Mouse (Mus musculus): ENCODE measurements around the gene Lama2. TPM values are rescaled to one million over a fixed set of nuclear protein-coding genes. Genes with fewer than 3 reads are reported as not detected.

Gene Lama2
- polyA plus RNA-seq, 1 experiment from 2014 or later = 0.81 TPM

GRCm38 (mm10) chr10:27041812-27042211 lies 577.7 kb downstream of the Lama2 start:
- 26% methylated on average over 1 of the region's 1 CpGs for WGBS (ENCODE audit: insufficient replicate concordance)
- H3K4me2 ChIP-seq (ENCODE audit: low read depth, low read length) = no peak overlapping the region
- no peaks in the 10 kb centered on the region for H3K4me1 ChIP-seq (ENCODE audit: control insufficient read depth, low read depth, low read length)
- H3K4me3 ChIP-seq (ENCODE audit: low read depth, low read length) = no peak overlapping the region
- no peaks in the 10 kb centered on the region for H3K36me3 ChIP-seq (ENCODE audit: control insufficient read depth, insufficient read depth)
- ATAC-seq (ENCODE audit: low read depth) = no peak
- no peaks in the 10 kb centered on the region for H3K27me3 ChIP-seq (ENCODE audit: control insufficient read depth, insufficient read depth, low read depth, low read length)
- H3K9me3 ChIP-seq (replicated peaks; ENCODE audit: control insufficient read depth, low read length) = no peaks in the 10 kb centered on the region
- H3K9ac ChIP-seq (ENCODE audit: low read depth, low read length) = no peak overlapping the region
- no peak overlapping the region for H3K27ac ChIP-seq (ENCODE audit: low read length)

GRCm38 (mm10) chr10:27022707-27023106 lies 596.9 kb downstream of the Lama2 start:
- Histone ChIP-seq H3K4me3 (ENCODE audit: low read depth, low read length) (no peak overlapping the region), H3K4me2 (ENCODE audit: low read depth, low read length) (no peak overlapping the region), H3K9ac (ENCODE audit: low read depth, low read length) (no peak overlapping the region), H3K4me1 (ENCODE audit: control insufficient read depth, low read depth, low read length) (no peaks in the 10 kb centered on the region), H3K27me3 (ENCODE audit: control insufficient read depth, insufficient read depth, low read depth, low read length) (no peaks in the 10 kb centered on the region), H3K9me3 (replicated peaks; ENCODE audit: control insufficient read depth, low read length) (no peaks in the 10 kb centered on the region), H3K36me3 (ENCODE audit: control insufficient read depth, insufficient read depth) (no peaks in the 10 kb centered on the region), H3K27ac (ENCODE audit: low read length) (no peak overlapping the region)
- no peak for ATAC-seq (ENCODE audit: low read depth)
- 43% methylated on average over 1 of the region's 1 CpGs for WGBS (ENCODE audit: insufficient replicate concordance)

- Histone ChIP-seq H3K27ac (ENCODE audit: low read length) (no peak overlapping the region), H3K36me3 (ENCODE audit: control insufficient read depth, insufficient read depth) (no peaks in the 10 kb centered on the region), H3K4me2 (ENCODE audit: low read depth, low read length) (no peak overlapping the region), H3K9ac (ENCODE audit: low read depth, low read length) (no peak overlapping the region), H3K4me1 (ENCODE audit: control insufficient read depth, low read depth, low read length) (no peaks in the 10 kb centered on the region), H3K27me3 (ENCODE audit: control insufficient read depth, insufficient read depth, low read depth, low read length) (no peaks in the 10 kb centered on the region), H3K4me3 (ENCODE audit: low read depth, low read length) (no peak overlapping the region), H3K9me3 (replicated peaks; ENCODE audit: control insufficient read depth, low read length) (no peaks in the 10 kb centered on the region)
- ATAC-seq (ENCODE audit: low read depth) = no peak
These were observed 606.7 kb downstream of the Lama2 start for GRCm38 (mm10) chr10:27012804-27013365.

- no peak overlapping the region for H3K4me3 ChIP-seq (ENCODE audit: low read depth, low read length)
- no peaks in the 10 kb centered on the region for H3K9me3 ChIP-seq (replicated peaks; ENCODE audit: control insufficient read depth, low read length)
- no peaks in the 10 kb centered on the region for H3K36me3 ChIP-seq (ENCODE audit: control insufficient read depth, insufficient read depth)
- no peak overlapping the region for H3K27ac ChIP-seq (ENCODE audit: low read length)
- H3K27me3 ChIP-seq (ENCODE audit: control insufficient read depth, insufficient read depth, low read depth, low read length) = no peaks in the 10 kb centered on the region
- H3K4me2 ChIP-seq (ENCODE audit: low read depth, low read length) = no peak overlapping the region
- H3K9ac ChIP-seq (ENCODE audit: low read depth, low read length) = no peak overlapping the region
- ATAC-seq (ENCODE audit: low read depth) = no peak
- H3K4me1 ChIP-seq (ENCODE audit: control insufficient read depth, low read depth, low read length) = no peaks in the 10 kb centered on the region
- 45% methylated on average over 2 of the region's 2 CpGs for WGBS (ENCODE audit: insufficient replicate concordance)
These were observed 612.2 kb downstream of the Lama2 start for GRCm38 (mm10) chr10:27007364-27007763.

DNA sequence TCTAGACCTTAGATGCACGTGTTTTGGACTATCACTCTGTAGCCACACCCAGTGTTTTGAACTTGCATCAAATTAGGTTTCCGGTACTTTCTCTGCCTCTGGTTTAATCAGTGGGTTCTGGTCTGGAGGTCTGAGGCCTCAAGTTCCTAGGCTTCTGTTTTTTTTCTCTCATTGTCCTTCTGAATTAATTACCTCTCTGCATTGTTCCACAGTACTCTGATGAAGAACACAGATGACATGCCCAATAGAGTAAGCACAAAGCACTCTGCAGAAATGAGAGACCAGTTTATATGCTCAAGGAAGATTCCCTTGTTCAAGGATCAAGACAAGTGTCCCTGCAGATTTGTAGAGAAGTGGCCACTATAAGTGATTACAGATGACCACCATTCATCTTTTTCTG lies 613.8 kb downstream of the Lama2 start:
- Histone ChIP-seq H3K36me3 (ENCODE audit: control insufficient read depth, insufficient read depth) (no peaks in the 10 kb centered on the region), H3K27ac (ENCODE audit: low read length) (no peak overlapping the region), H3K4me3 (ENCODE audit: low read depth, low read length) (no peak overlapping the region), H3K27me3 (ENCODE audit: control insufficient read depth, insufficient read depth, low read depth, low read length) (no peaks in the 10 kb centered on the region), H3K9me3 (replicated peaks; ENCODE audit: control insufficient read depth, low read length) (no peaks in the 10 kb centered on the region), H3K9ac (ENCODE audit: low read depth, low read length) (no peak overlapping the region), H3K4me2 (ENCODE audit: low read depth, low read length) (no peak overlapping the region), H3K4me1 (ENCODE audit: control insufficient read depth, low read depth, low read length) (no peaks in the 10 kb centered on the region)
- ATAC-seq (ENCODE audit: low read depth) = no peak
- WGBS (ENCODE audit: insufficient replicate concordance) = 63% methylated on average over 2 of the region's 2 CpGs

- Histone ChIP-seq H3K27me3 (ENCODE audit: control insufficient read depth, insufficient read depth, low read depth, low read length) (no peaks in the 10 kb centered on the region), H3K9me3 (replicated peaks; ENCODE audit: control insufficient read depth, low read length) (no peaks in the 10 kb centered on the region), H3K4me2 (ENCODE audit: low read depth, low read length) (no peak overlapping the region), H3K27ac (ENCODE audit: low read length) (no peak overlapping the region), H3K9ac (ENCODE audit: low read depth, low read length) (no peak overlapping the region), H3K4me1 (ENCODE audit: control insufficient read depth, low read depth, low read length) (no peaks in the 10 kb centered on the region), H3K36me3 (ENCODE audit: control insufficient read depth, insufficient read depth) (no peaks in the 10 kb centered on the region), H3K4me3 (ENCODE audit: low read depth, low read length) (no peak overlapping the region)
- WGBS (ENCODE audit: insufficient replicate concordance) = 72% methylated on average over 2 of the region's 2 CpGs
- ATAC-seq (ENCODE audit: low read depth) = no peak
These were observed 617.9 kb downstream of the Lama2 start for GRCm38 (mm10) chr10:27001554-27002178.

DNA sequence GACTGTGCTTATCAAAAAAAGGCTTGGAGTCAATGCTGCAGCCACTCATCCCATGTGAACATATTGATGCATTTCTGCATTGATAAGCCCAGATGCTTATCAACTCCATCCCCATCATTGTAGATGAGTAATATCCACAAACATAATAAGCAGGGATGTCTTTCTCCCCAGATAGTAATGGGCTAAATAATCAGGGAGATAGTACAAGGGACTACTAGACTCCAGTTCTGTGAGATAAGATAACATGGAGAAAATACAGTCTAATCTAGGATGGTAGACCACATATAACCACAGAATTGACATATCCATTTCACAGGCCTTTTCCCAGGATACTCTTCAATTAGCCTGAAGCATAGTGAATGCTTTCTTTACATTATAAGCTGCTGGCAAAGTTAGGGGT lies 622.9 kb downstream of the Lama2 start:
- no peak overlapping the region for H3K4me2 ChIP-seq (ENCODE audit: low read depth, low read length)
- no peak for ATAC-seq (ENCODE audit: low read depth)

DNA sequence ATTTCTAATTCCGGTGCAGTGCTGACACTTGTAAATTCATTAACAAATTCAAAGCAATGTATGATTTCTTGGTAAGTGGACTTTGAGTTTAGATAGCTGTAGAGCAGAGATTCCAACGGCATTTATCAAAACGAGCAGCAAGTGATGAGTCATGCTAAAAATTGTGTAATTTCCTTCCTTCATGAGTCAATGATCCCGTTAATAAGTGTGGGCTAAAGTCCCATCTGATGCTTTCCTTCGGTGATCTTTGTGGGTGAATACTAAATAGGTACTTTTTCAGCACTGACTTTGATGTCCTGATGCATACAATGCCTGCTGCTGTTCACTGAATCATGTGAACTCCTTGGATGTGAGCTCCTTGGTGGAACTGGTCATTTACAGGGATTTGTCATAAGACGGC lies 623.6 kb downstream of the Lama2 start:
- no peaks in the 10 kb centered on the region for H3K9me3 ChIP-seq (replicated peaks; ENCODE audit: control insufficient read depth, low read length)
- H3K27me3 ChIP-seq (ENCODE audit: control insufficient read depth, insufficient read depth, low read depth, low read length) = no peaks in the 10 kb centered on the region
- no peak overlapping the region for H3K9ac ChIP-seq (ENCODE audit: low read depth, low read length)
- 22% methylated on average over 6 of the region's 6 CpGs for WGBS (ENCODE audit: insufficient replicate concordance)
- no peak overlapping the region for H3K4me3 ChIP-seq (ENCODE audit: low read depth, low read length)
- no peaks in the 10 kb centered on the region for H3K36me3 ChIP-seq (ENCODE audit: control insufficient read depth, insufficient read depth)
- H3K4me1 ChIP-seq (ENCODE audit: control insufficient read depth, low read depth, low read length) = peaks cover 6% of the 10 kb centered on the region
- no peak overlapping the region for H3K4me2 ChIP-seq (ENCODE audit: low read depth, low read length)
- ATAC-seq (ENCODE audit: low read depth) = no peak
- H3K27ac ChIP-seq (ENCODE audit: low read length) = no peak overlapping the region

More for the DNA sequence above, 622.9 kb downstream of the Lama2 start:
- no peaks in the 10 kb centered on the region for H3K9me3 ChIP-seq (replicated peaks; ENCODE audit: control insufficient read depth, low read length)
- peaks cover 6% of the 10 kb centered on the region for H3K4me1 ChIP-seq (ENCODE audit: control insufficient read depth, low read depth, low read length)
- no peak overlapping the region for H3K27ac ChIP-seq (ENCODE audit: low read length)
- H3K9ac ChIP-seq (ENCODE audit: low read depth, low read length) = no peak overlapping the region
- H3K4me3 ChIP-seq (ENCODE audit: low read depth, low read length) = no peak overlapping the region
- no peaks in the 10 kb centered on the region for H3K27me3 ChIP-seq (ENCODE audit: control insufficient read depth, insufficient read depth, low read depth, low read length)
- H3K36me3 ChIP-seq (ENCODE audit: control insufficient read depth, insufficient read depth) = no peaks in the 10 kb centered on the region

- 67% methylated on average over 8 of the region's 8 CpGs for WGBS (ENCODE audit: insufficient replicate concordance)
- no peaks in the 10 kb centered on the region for H3K9me3 ChIP-seq (replicated peaks; ENCODE audit: control insufficient read depth, low read length)
- H3K9ac ChIP-seq (ENCODE audit: low read depth, low read length) = no peak overlapping the region
- no peak overlapping the region for H3K4me2 ChIP-seq (ENCODE audit: low read depth, low read length)
- H3K4me3 ChIP-seq (ENCODE audit: low read depth, low read length) = no peak overlapping the region
- ATAC-seq (ENCODE audit: low read depth) = no peak
- no peaks in the 10 kb centered on the region for H3K36me3 ChIP-seq (ENCODE audit: control insufficient read depth, insufficient read depth)
- peaks cover 6% of the 10 kb centered on the region for H3K4me1 ChIP-seq (ENCODE audit: control insufficient read depth, low read depth, low read length)
- H3K27me3 ChIP-seq (ENCODE audit: control insufficient read depth, insufficient read depth, low read depth, low read length) = no peaks in the 10 kb centered on the region
- H3K27ac ChIP-seq (ENCODE audit: low read length) = no peak overlapping the region
These were observed 624.2 kb downstream of the Lama2 start for GRCm38 (mm10) chr10:26995182-26995975.
